Mouse (Mus musculus): ENCODE measurements at regions not wholly inside any gene's neighbourhood (a gene's known extent, or its start where the extent isn't known, plus 50 kb on each side); places are given as distances from the start of the nearest gene placed in this dataset.

GRCm38 (mm10) chr7:63992155-63992554 lies 53.4 kb upstream of the Klf13 start:
- peaks cover 62% of the 10 kb centered on the region for H3K4me1 ChIP-seq (replicated peaks; ENCODE audit: control insufficient read depth, insufficient read depth, low read length)
- no peak overlapping the region for H3K4me3 ChIP-seq (ENCODE audit: control insufficient read depth, insufficient read depth, low read length)
- H3K27ac ChIP-seq (ENCODE audit: control insufficient read depth, insufficient read depth, low read length) = no peak overlapping the region
- no peak for TF ChIP-seq CTCF (IDR thresholded peaks at IDR 0.05; ENCODE audit: borderline replicate concordance, control insufficient read depth, extremely low read depth, insufficient read depth, low read length, poor library complexity)
- TF ChIP-seq POLR2A (IDR thresholded peaks at IDR 0.05; ENCODE audit: control insufficient read depth, extremely low read depth, insufficient read depth, low read length, poor library complexity) = no peak
- DNase-seq = peak; percentile 7
- 97% methylated on average over 13 of the region's 13 CpGs for whole genome bisulfite sequencing
- H3K27me3 ChIP-seq (ENCODE audit: control insufficient read depth, insufficient read depth, low read length) = no peaks in the 10 kb centered on the region
- H3K36me3 ChIP-seq (ENCODE audit: control insufficient read depth, insufficient read depth, low read length) = no peaks in the 10 kb centered on the region

GRCm38 (mm10) chr7:63991085-63992010 lies 52.6 kb upstream of the Klf13 start:
- H3K27me3 ChIP-seq (ENCODE audit: control insufficient read depth, insufficient read depth, low read length) = no peaks in the 10 kb centered on the region
- H3K36me3 ChIP-seq (ENCODE audit: control insufficient read depth, insufficient read depth, low read length) = no peaks in the 10 kb centered on the region
- H3K4me1 ChIP-seq (replicated peaks; ENCODE audit: control insufficient read depth, insufficient read depth, low read length) = peaks cover 66% of the 10 kb centered on the region
- WGBS = 44% methylated on average over 12 of the region's 12 CpGs
- peak overlapping the region; percentile 16; the same call in 1 of the 2 replicates for H3K4me3 ChIP-seq (ENCODE audit: control insufficient read depth, insufficient read depth, low read length)
- DNase-seq = peak; percentile 71
- H3K27ac ChIP-seq (ENCODE audit: control insufficient read depth, insufficient read depth, low read length) = peak overlapping the region; percentile 95
- TF ChIP-seq CTCF (IDR thresholded peaks at IDR 0.05; ENCODE audit: borderline replicate concordance, control insufficient read depth, extremely low read depth, insufficient read depth, low read length, poor library complexity) (no peak), POLR2A (IDR thresholded peaks at IDR 0.05; ENCODE audit: control insufficient read depth, extremely low read depth, insufficient read depth, low read length, poor library complexity) (no peak)

GRCm38 (mm10) chr7:63990312-63991028 lies 51.8 kb upstream of the Klf13 start:
- H3K4me3 ChIP-seq (ENCODE audit: control insufficient read depth, insufficient read depth, low read length) = 0 out of 2 replicates have a peak overlapping the region, but pooled peaks have one; percentile 7
- peaks cover 68% of the 10 kb centered on the region for H3K4me1 ChIP-seq (replicated peaks; ENCODE audit: control insufficient read depth, insufficient read depth, low read length)
- peak; percentile 23 for DNase-seq
- H3K36me3 ChIP-seq (ENCODE audit: control insufficient read depth, insufficient read depth, low read length) = no peaks in the 10 kb centered on the region
- H3K27ac ChIP-seq (ENCODE audit: control insufficient read depth, insufficient read depth, low read length) = peak overlapping the region; percentile 95
- WGBS = 55% methylated on average over 8 of the region's 8 CpGs
- TF ChIP-seq POLR2A (IDR thresholded peaks at IDR 0.05; ENCODE audit: control insufficient read depth, extremely low read depth, insufficient read depth, low read length, poor library complexity) = no peak
- TF ChIP-seq CTCF (IDR thresholded peaks at IDR 0.05; ENCODE audit: borderline replicate concordance, control insufficient read depth, extremely low read depth, insufficient read depth, low read length, poor library complexity) = no peak
- no peaks in the 10 kb centered on the region for H3K27me3 ChIP-seq (ENCODE audit: control insufficient read depth, insufficient read depth, low read length)

- TF ChIP-seq POLR2A (IDR thresholded peaks at IDR 0.05; ENCODE audit: control insufficient read depth, extremely low read depth, insufficient read depth, low read length, poor library complexity) (no peak), CTCF (IDR thresholded peaks at IDR 0.05; ENCODE audit: borderline replicate concordance, control insufficient read depth, extremely low read depth, insufficient read depth, low read length, poor library complexity) (no peak)
- no peaks in the 10 kb centered on the region for H3K27me3 ChIP-seq (ENCODE audit: control insufficient read depth, insufficient read depth, low read length)
- H3K27ac ChIP-seq (ENCODE audit: control insufficient read depth, insufficient read depth, low read length) = no peak overlapping the region; the same call in 1 of the 2 replicates
- no peak overlapping the region for H3K4me3 ChIP-seq (ENCODE audit: control insufficient read depth, insufficient read depth, low read length)
- H3K4me1 ChIP-seq (replicated peaks; ENCODE audit: control insufficient read depth, insufficient read depth, low read length) = peaks cover 66% of the 10 kb centered on the region
- no peaks in the 10 kb centered on the region for H3K36me3 ChIP-seq (ENCODE audit: control insufficient read depth, insufficient read depth, low read length)
- no peak for DNase-seq
Observed at GRCm38 (mm10) chr7:63989736-63990135, 51.0 kb upstream of the Klf13 start.
